In the genomic region with DNA sequence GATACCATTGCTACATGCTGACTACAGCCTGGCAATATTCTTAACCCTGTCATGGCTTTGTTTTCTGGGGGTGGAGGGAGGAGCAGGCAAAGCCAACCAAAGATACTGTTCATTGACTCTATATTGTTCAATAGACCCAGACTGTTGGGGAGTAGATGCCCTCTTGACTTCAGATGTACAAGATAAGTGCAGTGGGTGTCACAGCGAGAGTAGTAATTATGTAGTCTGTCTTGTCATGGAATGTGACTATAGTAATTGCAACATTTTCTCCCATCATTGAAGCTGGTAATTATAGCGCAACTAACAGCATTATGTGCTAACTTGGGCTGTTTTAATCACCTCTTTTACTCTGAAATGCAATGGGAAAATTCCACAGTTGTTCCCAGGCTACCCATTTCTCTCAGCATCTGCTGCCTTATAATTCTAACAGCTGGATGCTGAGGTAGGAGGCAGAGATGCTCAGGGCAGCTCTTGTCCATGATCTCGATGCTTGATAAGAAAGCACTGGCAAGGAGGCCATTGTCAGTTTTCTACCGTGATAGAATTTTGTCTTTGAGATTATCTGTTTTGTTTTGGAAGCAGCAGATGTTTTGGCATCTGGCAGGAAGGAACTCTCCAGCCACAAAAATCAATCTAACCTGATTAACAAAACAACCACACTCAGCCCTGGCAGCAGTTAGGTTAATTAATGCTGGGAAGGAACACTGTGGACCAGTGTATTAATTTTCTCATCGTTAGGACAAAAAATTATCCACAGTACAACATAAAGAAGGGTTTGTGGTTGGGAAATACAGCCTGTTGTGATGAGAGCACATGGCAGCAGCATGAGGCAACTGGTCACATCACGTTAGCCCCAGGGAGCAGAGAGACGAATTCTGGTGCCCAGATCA, we compare ENCODE assay signal across 25 mouse cellular contexts. TPM values are rescaled to one million over a fixed set of nuclear protein-coding genes. Genes with fewer than 3 reads are reported as not detected.
DNase-seq lines count a peak whose midpoint lies in the region; ATAC-seq and TF ChIP-seq lines count a peak whose summit lies in the region.
"Had no signal": no experiment of that assay in that cellular context is flagged by ENCODE, and none has a peak within 500 bp of the region (broad histone marks: within the 10 kb centered on the region; RNA-seq: fewer than 3 reads in every experiment).

No protein-coding gene starts in this region.

- no peak overlapping the region for H3K4me2 ChIP-seq in neural tube, embryonic 13.5 days
- H3K4me2 ChIP-seq in forebrain, postnatal 0 days (ENCODE audit: low read depth): no peak overlapping the region
- H3K4me2 ChIP-seq: intestine, embryonic 15.5 days; limb, embryonic 12.5 days; liver, embryonic 11.5 days; midbrain, embryonic 11.5 days had no signal

- no peak overlapping the region for H3K4me3 ChIP-seq in heart, embryonic 10.5 days
- H3K4me3 ChIP-seq in neural tube, embryonic 13.5 days: no peak overlapping the region
- H3K4me3 ChIP-seq in forebrain, postnatal 0 days (ENCODE audit: low read depth, low read length): no peak overlapping the region
- H3K4me3 ChIP-seq: intestine, embryonic 15.5 days; limb, embryonic 12.5 days had no signal

- WGBS in heart, embryonic 10.5 days: 74% methylated on average over 7 of the region's 7 CpGs
- 64% methylated on average over 7 of the region's 7 CpGs for whole genome bisulfite sequencing in neural tube, embryonic 13.5 days
- WGBS in forebrain, postnatal 0 days: 45% methylated on average over 7 of the region's 7 CpGs

- ATAC-seq in neural tube, embryonic 13.5 days (ENCODE audit: low read depth): peak; percentile 67
- ATAC-seq in forebrain, postnatal 0 days: peak; percentile 93
- ATAC-seq: CD4-positive, CD25-positive, alpha-beta regulatory T cell, adult 4 months; intestine, embryonic 15.5 days; liver, postnatal 0 days had no signal

- H3K9me3 ChIP-seq in heart, embryonic 10.5 days: no peaks in the 10 kb centered on the region
- no peaks in the 10 kb centered on the region for H3K9me3 ChIP-seq in neural tube, embryonic 13.5 days
- no peaks in the 10 kb centered on the region for H3K9me3 ChIP-seq in forebrain, postnatal 0 days (ENCODE audit: low read length)
- H3K9me3 ChIP-seq: intestine, embryonic 15.5 days; limb, embryonic 12.5 days had no signal

- no peaks in the 10 kb centered on the region for H3K27me3 ChIP-seq in heart, embryonic 10.5 days (ENCODE audit: insufficient read depth, poor library complexity, severe bottlenecking)
- no peaks in the 10 kb centered on the region for H3K27me3 ChIP-seq in neural tube, embryonic 13.5 days
- H3K27me3 ChIP-seq in forebrain, postnatal 0 days (ENCODE audit: insufficient read depth, low read length): no peaks in the 10 kb centered on the region
- H3K27me3 ChIP-seq: intestine, embryonic 15.5 days; limb, embryonic 12.5 days had no signal

- H3K4me1 ChIP-seq in heart, embryonic 10.5 days: no peaks in the 10 kb centered on the region
- no peaks in the 10 kb centered on the region for H3K4me1 ChIP-seq in neural tube, embryonic 13.5 days (replicated peaks)
- no peaks in the 10 kb centered on the region for H3K4me1 ChIP-seq in forebrain, postnatal 0 days (ENCODE audit: insufficient read depth)
- H3K4me1 ChIP-seq: intestine, embryonic 15.5 days; limb, embryonic 12.5 days had no signal

- H3K9ac ChIP-seq in neural tube, embryonic 13.5 days: no peak overlapping the region
- no peak overlapping the region for H3K9ac ChIP-seq in forebrain, postnatal 0 days
- H3K9ac ChIP-seq: intestine, embryonic 15.5 days; limb, embryonic 12.5 days; liver, postnatal 0 days had no signal

- no peak for TF ChIP-seq CTCF in forebrain, postnatal 0 days (IDR thresholded peaks at IDR 0.05; ENCODE audit: low read depth)

- no peak overlapping the region for H3K27ac ChIP-seq in heart, embryonic 10.5 days
- no peak overlapping the region for H3K27ac ChIP-seq in neural tube, embryonic 13.5 days (replicated peaks)
- H3K27ac ChIP-seq in forebrain, postnatal 0 days (ENCODE audit: low read depth, low read length): no peak overlapping the region
- H3K27ac ChIP-seq: intestine, embryonic 15.5 days; limb, embryonic 12.5 days; stomach, postnatal 0 days had no signal

- peak; percentile 22 for DNase-seq in heart, embryonic 10.5 days (ENCODE audit: low spot score)
- no peak for DNase-seq in heart, postnatal 4 days
- DNase-seq in neural tube, embryonic 10.5 days (ENCODE audit: extremely low spot score, low spot score): no peak
- DNase-seq in forebrain, postnatal 0 days: peak; percentile 22
- DNase-seq in telencephalon, adult 2 months (ENCODE audit: low read depth, low spot score): peak; percentile 45
- no peak for DNase-seq in frontal cortex, adult 2 months (ENCODE audit: extremely low spot score in 1 of 2, low spot score in 1 of 2)
- DNase-seq in lung, postnatal 10 days: no peak
- DNase-seq: adrenal gland, adult 2 months; cerebellum, adult 2 months; cerebellum, postnatal 36 days; gastrocnemius, postnatal 14 days; heart, adult 18-20 months; heart, postnatal 36 days; kidney, adult 9 months; kidney, postnatal 14 days; liver, postnatal 0 days; lung, postnatal 14 days had no signal

- no peaks in the 10 kb centered on the region for H3K36me3 ChIP-seq in heart, embryonic 10.5 days
- no peaks in the 10 kb centered on the region for H3K36me3 ChIP-seq in neural tube, embryonic 13.5 days
- H3K36me3 ChIP-seq in forebrain, postnatal 0 days (ENCODE audit: insufficient read depth): no peaks in the 10 kb centered on the region
- H3K36me3 ChIP-seq: intestine, embryonic 15.5 days; limb, embryonic 12.5 days had no signal

RNA-seq across cellular contexts. Expression of a gene that starts 36.6 kb away (rescaled TPM):
- 0.16 and 0.51 TPM in 2 replicates for polyA plus RNA-seq in heart, embryonic 10.5 days (2016; fragmentation: Nextera tagmentation; extraction: Ambion mirVana)
- total RNA-seq in heart, postnatal 4 days (2021): under 1 TPM; 0.27 to 0.33 TPM
- 20.5 and 21.0 TPM in 2 replicates for polyA plus RNA-seq in neural tube, embryonic 13.5 days (2015; fragmentation: Nextera tagmentation; extraction: Ambion mirVana)
- total RNA-seq in forebrain, postnatal 0 days (2014; rRNA removed): 88.4 and 114 TPM in 2 replicates
- 71.2 and 91.4 TPM in 2 replicates for polyA plus RNA-seq in forebrain, postnatal 0 days (2015; fragmentation: Nextera tagmentation; extraction: Ambion mirVana)
- polyA plus RNA-seq in frontal cortex, adult 2 months (2012; rRNA removed): 264 and 296 TPM in 2 replicates
- total RNA-seq: megakaryocyte progenitor cell, adult 5-6 weeks had no signal
- polyA plus RNA-seq: liver, embryonic 11.5 days; liver, postnatal 0 days had no signal

Comparison
In these comparisons a context has a peak if more than half of its experiments do, and no peak if none do; other contexts are left out.
1. DNase-seq: peak in heart, embryonic 10.5 days (single experiment), forebrain, postnatal 0 days (single experiment) and telencephalon, adult 2 months (single experiment); none in heart, postnatal 4 days (single experiment), neural tube, embryonic 10.5 days (single experiment), frontal cortex, adult 2 months (0 of 2) and lung, postnatal 10 days (single experiment).
2. RNA of a gene that starts 36.6 kb away (polyA plus RNA-seq): 264 to 296 TPM in frontal cortex, adult 2 months, 71.2 to 91.4 TPM in forebrain, postnatal 0 days and 20.5 to 21.0 TPM in neural tube, embryonic 13.5 days; 0.16 to 0.51 TPM in heart, embryonic 10.5 days; every median in the first group is over 10 times any median in the second.